Mouse (Mus musculus) splenic B cell, adult 2 months (primary cell): ENCODE measurements around the gene Slc19a3.
"Not testable (repeated sequence)": the region's sequence is repeated elsewhere in the genome, so short reads cannot be mapped to it uniquely, and the experiment has no call there.

Experiments
- DNase-seq: peaks from one replicate; pipeline ENCODE4 v3.0.0-alpha.2; 2011; ENCODE audit warnings: low read depth, low spot score
- H3K27me3 ChIP-seq: 2 replicates; pipeline ENCODE4 v1.6.1; 2012; ENCODE audit warnings: mild to moderate bottlenecking, low read length, moderate library complexity, mixed read lengths; ENCODE audit not compliant: control insufficient read depth, poor library complexity, insufficient read depth, severe bottlenecking
- H3K36me3 ChIP-seq: 2 replicates; pipeline ENCODE4 v1.6.1; 2012; ENCODE audit warnings: mild to moderate bottlenecking, low read length, moderate library complexity, mixed read lengths; ENCODE audit not compliant: control insufficient read depth, poor library complexity, insufficient read depth, severe bottlenecking

The Slc19a3 gene

DNA sequence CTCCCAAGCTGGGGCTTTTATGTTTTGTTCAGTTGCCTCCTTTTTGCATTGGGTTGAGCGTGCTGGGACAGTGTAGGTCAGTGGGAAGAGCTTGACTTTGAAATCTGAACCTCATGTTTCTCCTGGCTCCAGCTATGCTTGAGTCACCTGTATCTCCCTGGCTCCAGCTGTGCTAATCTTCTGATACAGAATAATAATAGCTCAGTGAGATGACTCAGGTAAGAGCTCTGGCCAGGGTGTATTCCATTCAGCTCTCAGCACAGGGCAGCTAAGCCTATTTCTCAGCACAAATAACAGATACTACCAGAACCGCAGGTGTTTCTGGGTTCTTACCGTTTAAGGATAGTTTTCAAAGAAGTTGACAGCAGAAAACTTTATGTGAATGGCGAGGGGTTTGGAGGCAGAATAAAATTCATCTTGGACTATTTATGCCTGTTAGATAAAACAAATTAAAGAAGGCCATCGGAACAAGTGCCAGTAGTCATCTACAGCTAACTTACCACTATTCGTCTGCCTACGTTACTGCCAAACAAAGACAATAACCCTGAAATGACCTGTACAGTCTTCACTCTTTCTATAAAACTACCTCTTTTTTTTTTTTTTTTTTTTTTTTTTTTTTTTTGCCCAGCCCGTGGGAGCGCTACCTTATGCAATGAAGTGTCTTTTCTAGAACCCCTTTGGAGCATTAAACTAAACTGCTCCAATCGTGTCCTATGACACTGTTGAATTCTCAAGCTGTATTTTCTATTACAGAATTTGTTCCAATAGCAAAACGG lies 1.2 kb downstream of the Slc19a3 start:
- no peaks in the 10 kb centered on the region for H3K36me3 ChIP-seq
- DNase-seq: no peak
- no peaks in the 10 kb centered on the region for H3K27me3 ChIP-seq

DNA sequence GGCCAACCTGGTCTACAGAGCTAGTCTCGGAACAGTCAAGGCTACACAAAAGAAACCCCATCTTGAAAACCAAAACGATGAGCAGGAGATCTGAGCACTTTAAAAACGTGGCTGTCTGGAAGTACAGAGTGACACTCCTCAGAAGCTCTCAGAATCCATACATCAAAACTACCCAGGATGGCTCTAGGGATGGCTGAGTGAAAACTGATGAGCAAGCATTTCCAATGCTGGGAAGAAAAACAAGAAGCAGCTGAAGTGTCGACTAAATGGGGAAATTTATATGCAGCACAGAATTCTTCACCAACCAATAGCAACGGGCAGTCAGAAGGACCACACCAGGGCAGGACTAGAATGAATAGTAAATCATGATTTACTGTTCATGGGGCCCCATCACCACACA lies 3.7 kb downstream of the Slc19a3 start:
- DNase-seq: no peak
- Histone ChIP-seq H3K36me3 (no peaks in the 10 kb centered on the region), H3K27me3 (no peaks in the 10 kb centered on the region)

DNA sequence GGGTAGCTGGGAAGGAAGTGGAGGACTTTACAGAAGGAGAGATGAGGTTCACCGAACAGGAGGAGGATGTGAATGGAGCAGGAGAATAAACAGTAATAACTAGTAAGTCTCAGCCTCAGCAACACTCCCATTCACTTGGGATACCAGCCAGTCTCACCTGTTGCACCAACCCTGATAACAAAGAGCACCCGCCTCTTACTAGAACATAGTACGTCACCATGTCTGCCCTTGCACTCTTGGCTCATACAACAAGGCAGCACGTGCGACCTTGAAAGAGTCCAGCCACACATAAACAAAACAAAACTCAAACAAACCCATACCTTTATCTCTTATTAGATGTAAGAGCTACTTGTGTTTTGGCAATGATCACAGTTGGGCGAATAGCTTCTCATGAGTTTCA lies 5.7 kb downstream of the Slc19a3 start:
- Histone ChIP-seq H3K27me3 (no peaks in the 10 kb centered on the region), H3K36me3 (no peaks in the 10 kb centered on the region)
- no peak for DNase-seq

DNA sequence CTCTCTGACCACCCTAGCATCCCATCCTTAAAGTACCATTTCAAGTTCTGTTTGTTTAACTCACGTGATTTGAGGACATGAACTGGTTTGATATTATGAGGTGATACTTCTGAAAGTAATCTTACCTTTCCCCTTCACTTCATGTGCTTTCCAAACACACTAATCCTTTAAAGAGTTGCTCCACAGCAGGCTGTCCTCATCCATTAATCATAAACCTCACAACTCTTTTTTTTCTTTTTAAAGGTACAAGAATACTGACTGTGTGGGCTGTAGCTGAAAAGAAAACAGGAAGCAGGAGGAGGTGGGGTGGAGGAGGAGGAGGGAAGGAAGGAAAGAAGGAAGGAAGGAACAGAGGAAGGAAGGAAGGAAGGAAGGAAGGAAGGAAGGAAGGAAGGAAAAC lies 6.3 kb downstream of the Slc19a3 start:
- no peak for DNase-seq
- Histone ChIP-seq H3K36me3 (no peaks in the 10 kb centered on the region), H3K27me3 (no peaks in the 10 kb centered on the region)

DNA sequence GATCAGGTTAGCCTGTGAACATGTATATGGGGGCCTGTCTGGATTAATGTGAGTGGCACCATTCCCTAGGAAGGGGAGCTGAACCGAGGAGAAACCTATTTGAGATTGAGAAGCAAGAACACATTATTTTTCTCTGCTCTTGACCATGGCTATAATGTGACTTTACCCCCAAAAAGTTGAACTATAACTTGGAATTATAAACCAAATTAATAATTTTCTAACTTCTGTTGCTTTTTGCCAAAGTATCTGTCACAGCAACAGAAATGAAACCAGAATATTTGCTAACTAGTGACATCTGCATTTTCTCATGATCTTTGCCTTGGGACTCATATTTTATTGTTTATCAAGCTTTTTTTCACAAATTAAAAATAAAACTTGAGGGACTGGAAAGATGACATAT lies 21.7 kb downstream of the Slc19a3 start:
- Histone ChIP-seq H3K27me3 (no peaks in the 10 kb centered on the region), H3K36me3 (no peaks in the 10 kb centered on the region)
- no peak for DNase-seq

DNA sequence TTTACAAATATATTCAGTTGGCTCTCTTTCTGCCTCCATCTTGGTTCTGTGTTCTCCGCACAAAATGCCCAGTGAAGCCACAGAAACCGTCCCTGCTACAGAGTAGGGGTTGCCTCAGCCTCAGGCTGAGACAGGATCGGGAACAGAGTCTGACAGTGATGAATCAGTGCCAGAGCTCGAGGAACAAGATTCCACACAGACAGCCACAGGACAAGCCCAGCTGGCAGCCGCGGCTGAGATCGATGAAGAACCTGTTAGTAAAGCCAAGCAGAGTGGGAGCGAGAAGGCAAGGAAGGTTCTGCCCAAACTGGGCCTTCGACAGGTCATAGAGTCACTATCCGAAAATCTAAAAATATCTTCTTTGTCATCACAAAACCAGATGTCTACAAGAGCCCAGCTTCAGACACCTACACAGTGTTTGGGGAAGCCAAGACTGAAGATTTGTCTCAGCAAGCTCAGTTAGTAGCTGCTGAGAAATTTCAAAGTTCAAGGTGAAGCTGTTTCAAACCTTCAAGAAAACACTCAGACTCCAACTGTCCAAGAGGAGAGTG lies 22.8 kb downstream of the Slc19a3 start:
- no peak for DNase-seq
- H3K27me3 ChIP-seq: no peaks in the 10 kb centered on the region

DNA sequence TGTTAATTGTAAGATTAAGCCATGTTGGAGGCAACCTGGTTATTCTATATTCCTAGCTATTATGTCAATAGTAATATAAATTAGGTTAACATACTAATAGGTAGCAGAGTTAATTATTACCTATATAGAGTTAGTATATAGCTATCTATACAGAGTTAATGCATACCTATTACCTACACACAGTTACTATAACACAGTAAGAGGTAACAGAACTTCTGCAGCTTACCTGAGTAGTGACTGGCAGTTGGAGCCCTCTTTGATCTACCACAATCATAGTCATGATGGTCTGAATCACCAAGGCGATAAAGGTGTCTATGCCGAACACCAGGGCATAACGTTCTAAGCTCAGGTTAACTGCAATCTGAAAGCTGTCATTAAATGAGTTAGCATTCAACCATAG lies 23.8 kb downstream of the Slc19a3 start:
- DNase-seq: no peak
- no peaks in the 10 kb centered on the region for H3K36me3 ChIP-seq
- H3K27me3 ChIP-seq: no peaks in the 10 kb centered on the region

More for the DNA sequence above, 22.8 kb downstream of the Slc19a3 start:
- no peaks in the 10 kb centered on the region for H3K36me3 ChIP-seq

DNA sequence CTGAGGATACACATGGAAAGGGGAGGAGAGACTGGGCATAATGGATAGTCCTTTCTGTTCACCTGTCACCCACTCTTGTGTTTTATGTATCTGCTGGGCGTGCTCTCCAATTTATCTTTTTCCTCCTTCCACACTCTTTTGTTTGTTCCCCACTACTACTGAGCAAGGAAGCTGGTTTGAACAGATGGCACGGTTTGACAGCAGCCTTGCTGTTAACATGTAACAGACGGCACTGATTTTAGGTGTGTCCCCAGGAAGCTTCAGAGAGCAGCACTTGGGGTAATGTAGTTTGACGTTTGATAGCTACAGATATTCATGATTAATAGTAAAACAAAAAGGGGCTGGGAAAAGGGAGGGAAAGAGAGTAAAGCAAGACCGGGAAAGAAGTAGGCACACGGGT lies 30.8 kb downstream of the Slc19a3 start:
- H3K27me3 ChIP-seq: no peaks in the 10 kb centered on the region
- DNase-seq: no peak
- no peaks in the 10 kb centered on the region for H3K36me3 ChIP-seq

DNA sequence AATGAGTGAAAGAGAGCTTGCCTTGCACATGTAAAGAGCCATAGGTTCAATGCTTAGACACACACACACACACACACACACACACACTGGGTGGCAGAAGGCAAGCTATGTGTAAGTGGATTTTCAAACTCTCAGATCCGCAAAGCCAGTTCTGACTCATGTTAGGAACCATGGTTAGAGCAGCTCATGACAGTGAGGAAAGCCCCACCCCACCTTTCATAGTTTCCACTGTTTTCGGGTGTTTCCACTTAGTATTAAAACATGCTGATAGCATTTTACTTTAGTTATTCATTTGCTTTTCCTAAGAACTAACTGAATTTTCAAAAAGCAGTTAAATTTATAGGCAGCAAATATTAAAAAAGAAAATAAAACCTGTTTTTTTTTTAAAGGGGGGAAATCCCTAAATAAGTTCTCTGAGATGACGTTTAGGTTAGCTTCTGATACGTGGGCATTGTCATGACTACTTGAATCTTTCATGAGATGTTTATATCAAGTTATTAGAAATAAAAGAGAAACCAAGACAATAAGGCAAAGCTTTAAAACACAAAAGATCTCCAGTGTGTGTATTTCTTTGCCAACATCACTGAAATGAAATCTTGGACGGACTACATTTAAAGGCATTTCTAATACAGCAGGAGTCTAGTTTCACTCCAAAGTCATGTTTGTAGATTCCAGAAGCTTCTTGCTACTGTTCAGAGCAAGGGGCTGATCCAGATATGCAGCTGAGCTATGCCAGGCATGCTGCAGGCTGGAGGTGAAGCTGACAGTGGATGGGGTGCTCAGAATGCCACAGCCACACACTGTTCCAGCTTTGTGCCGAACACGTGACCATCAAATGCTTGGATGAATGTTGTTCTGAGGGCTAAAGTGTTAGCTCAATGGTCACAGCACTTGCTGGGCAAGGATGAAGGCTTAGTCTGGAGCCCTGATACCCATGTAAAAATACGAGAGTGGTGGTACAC lies 31.7 kb downstream of the Slc19a3 start:
- no peaks in the 10 kb centered on the region for H3K36me3 ChIP-seq
- no peak for DNase-seq
- H3K27me3 ChIP-seq: no peaks in the 10 kb centered on the region

DNA sequence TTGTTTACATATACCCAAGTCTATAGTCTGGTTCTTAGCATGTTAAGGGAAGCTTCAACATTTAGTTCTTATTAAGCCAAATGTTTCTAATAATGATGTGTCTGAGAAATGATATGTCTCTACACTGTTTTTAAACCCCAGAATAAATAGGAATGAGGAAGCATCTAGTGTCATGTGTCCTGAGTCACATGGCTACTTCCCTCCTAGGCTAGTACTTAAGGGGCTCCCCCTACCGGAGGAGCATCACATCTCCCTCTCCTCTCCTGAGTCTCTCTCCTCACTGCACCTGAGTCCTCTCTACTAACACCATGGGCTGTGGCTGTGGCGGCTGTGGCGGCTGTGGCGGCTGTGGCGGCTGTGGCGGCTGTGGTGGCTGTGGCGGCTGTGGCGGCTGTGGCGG lies 37.9 kb downstream of the Slc19a3 start, which contains the start of gene Gm47959:
Gm47959 (plus strand) TSS at position 243 of the 400 bp plus-strand sequence.
- DNase-seq, H3K36me3 ChIP-seq, H3K27me3 ChIP-seq: not testable (repeated sequence)

DNA sequence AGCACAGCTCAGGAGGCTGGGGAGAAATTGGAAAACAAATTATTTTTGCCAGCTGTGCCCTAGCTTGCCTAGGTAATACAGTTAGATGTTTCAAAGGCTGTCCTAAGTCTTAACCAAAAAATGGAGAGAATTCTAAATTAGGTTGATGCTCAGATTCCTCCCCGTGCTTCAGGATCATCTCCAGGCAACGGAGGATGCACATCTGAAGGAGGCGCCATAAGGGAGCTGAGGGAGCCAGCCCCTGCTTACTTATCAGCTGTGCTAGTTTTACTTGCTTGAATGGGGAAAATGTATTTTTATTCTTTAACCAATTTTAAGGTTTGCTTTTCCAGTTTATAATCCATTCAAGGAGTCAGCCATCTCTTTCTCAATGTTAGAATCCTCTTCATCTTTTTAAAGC lies 44.3 kb downstream of the Slc19a3 start:
- DNase-seq: no peak
- Histone ChIP-seq H3K36me3 (no peaks in the 10 kb centered on the region), H3K27me3 (no peaks in the 10 kb centered on the region)

DNA sequence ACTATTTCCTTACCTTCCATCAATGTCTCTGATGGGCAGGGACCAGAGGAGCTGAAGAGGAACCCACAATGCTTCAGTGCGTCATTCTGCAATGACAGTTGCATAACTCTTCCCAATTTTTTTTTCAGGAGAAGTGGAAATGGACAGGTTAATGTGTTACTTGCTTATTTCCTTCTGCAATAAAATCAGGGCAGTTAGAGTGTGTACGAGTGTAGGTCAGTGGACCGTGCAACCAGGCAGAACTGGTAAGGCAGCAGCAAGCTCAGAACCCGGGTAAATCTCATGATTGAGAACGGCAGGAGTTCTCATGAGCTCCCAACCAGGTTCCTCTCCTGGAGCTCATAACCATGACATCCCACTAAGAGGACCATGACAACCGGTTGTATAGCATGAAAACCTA lies 46.2 kb downstream of the Slc19a3 start:
- no peak for DNase-seq
- Histone ChIP-seq H3K36me3 (no peaks in the 10 kb centered on the region), H3K27me3 (no peaks in the 10 kb centered on the region)

DNA sequence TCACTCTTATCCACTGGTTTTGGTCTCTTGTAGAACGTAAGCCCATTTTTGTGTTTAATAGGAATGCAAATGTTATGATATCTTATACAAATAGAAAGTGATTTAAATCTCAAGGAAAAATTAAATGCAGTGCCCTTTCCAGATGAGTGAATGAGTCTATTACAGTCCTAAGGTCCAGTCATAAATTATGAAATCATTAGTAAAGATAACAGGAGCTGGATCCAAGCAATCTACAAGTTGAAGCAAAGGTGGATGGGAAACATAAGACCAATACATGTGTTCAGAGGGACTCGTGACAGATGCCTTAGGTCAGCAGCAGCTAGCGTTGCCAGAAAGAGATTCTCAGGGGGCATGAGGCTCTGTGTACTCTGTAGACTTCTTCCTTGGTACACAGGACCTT lies 46.7 kb downstream of the Slc19a3 start:
- Histone ChIP-seq H3K27me3 (no peaks in the 10 kb centered on the region), H3K36me3 (no peaks in the 10 kb centered on the region)
- DNase-seq: no peak

DNA sequence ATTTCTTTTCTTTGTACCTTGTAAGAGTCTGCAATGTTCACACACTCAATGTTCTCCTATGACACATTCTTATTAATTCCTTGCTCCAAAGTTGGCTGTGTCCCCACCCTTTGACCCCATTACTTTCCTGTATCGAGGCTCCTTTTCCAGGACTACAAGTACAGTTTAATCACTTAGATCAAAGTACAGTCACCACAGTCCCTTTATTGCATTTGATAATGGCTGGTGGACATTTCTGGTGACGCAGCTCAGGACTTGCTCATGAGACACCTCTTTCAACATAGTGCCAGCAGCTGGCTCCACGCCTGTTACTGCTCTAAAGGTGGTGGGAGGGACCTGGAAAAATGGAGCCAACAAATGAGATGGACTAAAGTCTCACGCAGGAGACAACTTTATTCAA lies 47.2 kb downstream of the Slc19a3 start:
- no peak for DNase-seq
- Histone ChIP-seq H3K36me3 (no peaks in the 10 kb centered on the region), H3K27me3 (no peaks in the 10 kb centered on the region)
